Mouse (Mus musculus): ENCODE data around the gene Erbb4.

- TF ChIP-seq CTCF (IDR thresholded peaks at IDR 0.05; ENCODE audit: low read depth, low read length) = no peak
- no peak for TF ChIP-seq POLR2A (IDR thresholded peaks at IDR 0.05; ENCODE audit: borderline replicate concordance, low read depth, low read length)
These were observed 564.9 kb downstream of the Erbb4 start for GRCm38 (mm10) chr1:68542942-68543341.
